Mouse (Mus musculus) olfactory bulb, adult 2 months (tissue): ENCODE data around the gene Nfic.

Source experiments
- CTCF ChIP-seq: fragments of 200-500 bp; IDR thresholded peaks from 2 replicates; pipeline ENCODE4 v1.5.1; 2012; ENCODE audit warnings: low read depth, mild to moderate bottlenecking, low read length, moderate library complexity; ENCODE audit not compliant: insufficient read depth
- POLR2A ChIP-seq: fragments of 200-500 bp; IDR thresholded peaks from 2 replicates; pipeline ENCODE4 v1.6.1; 2012; ENCODE audit warnings: mild to moderate bottlenecking, low read depth, low read length, moderate library complexity; ENCODE audit not compliant: insufficient read depth

DNA sequence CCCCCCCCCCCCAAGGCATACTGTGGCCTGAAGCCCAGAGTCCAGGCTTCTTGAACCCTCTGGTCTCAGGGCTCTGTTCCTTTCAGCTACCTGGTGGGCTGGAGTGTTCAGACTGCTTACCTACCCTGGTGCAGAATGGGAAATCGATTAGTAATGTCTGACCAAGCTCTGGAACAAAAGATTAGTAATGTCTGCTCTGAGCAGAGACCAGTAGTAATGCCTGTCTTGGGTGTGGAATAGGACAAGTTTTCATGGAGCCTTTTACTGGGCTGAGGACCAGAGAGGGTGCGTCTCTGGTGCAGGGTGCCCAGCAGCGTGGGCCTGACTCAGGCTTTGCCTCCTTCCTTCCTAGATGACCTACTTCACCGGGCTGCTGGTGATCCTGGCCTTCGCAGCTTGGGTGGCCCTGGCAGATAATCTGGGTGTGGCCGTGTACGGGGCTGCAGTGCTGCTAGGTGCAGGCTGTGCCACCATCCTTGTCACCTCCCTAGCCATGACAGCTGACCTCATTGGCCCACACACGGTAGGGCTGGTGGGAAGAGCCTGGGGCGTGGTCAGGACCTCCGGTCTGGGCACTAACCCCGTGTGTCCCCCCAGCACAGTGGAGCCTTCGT is 93.0 kb downstream of the Nfic start:
- TF ChIP-seq POLR2A: no peak
- no peak for TF ChIP-seq CTCF
